Mouse (Mus musculus): ENCODE measurements around the gene Sorcs2. TPM values are rescaled to one million over a fixed set of nuclear protein-coding genes. Genes with fewer than 3 reads are reported as not detected.
A peak's percentile ranks its signal among the peaks of the same experiment; 100 is the strongest.

Gene Sorcs2
- total and polyA plus RNA-seq, 3 experiments: 10.0 to 18.4 (median 16.4) TPM

DNA sequence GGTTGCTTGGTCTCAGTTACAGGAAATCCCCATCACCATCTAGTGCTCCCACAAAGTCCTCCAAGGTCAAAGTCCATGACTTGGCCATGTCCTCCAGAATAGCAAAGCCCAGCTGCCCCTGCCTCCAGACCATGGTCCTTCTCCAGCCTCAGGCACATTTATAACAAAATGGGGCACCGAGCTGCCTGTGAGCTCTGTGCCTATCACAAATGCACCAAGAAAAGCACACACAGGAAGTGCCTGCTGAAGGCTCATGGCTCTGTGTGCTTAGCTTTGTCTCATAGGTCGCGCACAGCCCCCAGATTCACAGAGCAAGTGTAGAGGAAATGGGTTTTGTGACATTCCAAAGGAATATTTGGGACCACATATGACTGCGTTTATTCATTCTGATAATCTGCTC, 39.8 kb downstream of the Sorcs2 start:
- DNase-seq: no peak

- DNase-seq: no peak
Observed at GRCm38 (mm10) chr5:36356659-36357058, 41.3 kb downstream of the Sorcs2 start.

DNA sequence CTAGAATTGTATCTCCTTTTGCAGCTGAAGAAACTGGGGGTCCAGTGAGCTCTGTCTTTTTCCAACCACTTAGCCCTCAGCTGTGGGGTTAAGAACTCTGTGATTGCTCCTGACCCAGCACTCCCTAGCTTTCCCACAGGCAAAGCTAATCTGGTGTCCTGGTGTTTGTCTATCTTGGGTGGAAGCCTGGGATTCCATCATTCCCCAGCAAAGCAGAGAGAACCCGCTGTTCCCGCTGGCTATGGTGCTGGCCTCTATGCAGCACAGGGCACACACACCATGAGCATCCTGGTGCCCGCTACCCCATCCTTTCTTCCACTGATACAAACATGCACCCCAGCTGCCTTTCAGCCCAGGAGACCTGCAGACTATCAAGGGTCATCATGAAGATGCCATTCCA, 42.3 kb downstream of the Sorcs2 start:
- DNase-seq: no peak

GRCm38 (mm10) chr5:36353679-36354078, 44.3 kb downstream of the Sorcs2 start:
- no peak for DNase-seq

GRCm38 (mm10) chr5:36353194-36353593, 44.7 kb downstream of the Sorcs2 start:
- no peak for DNase-seq

GRCm38 (mm10) chr5:36346698-36347097, 51.2 kb downstream of the Sorcs2 start:
- DNase-seq: no peak

DNA sequence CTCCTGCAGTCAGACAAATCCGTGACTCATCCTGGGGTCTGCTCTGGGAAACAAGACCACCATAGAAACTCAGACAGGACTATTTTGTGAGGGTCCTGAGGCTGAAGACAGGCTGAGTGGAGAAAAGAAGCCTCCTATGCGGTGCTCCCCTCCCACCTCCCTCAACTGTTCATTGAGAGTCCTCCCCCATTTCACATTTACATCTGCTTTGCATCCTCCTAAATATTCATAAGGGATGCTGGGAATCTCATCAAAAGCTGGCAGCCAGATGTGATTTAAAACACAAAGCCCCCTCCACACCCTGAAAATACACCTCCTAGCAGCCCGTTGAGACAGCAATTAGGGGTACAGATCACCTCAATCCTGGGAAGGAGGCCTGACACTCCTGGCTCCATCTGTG, 58.7 kb downstream of the Sorcs2 start:
- DNase-seq: no peak

DNA sequence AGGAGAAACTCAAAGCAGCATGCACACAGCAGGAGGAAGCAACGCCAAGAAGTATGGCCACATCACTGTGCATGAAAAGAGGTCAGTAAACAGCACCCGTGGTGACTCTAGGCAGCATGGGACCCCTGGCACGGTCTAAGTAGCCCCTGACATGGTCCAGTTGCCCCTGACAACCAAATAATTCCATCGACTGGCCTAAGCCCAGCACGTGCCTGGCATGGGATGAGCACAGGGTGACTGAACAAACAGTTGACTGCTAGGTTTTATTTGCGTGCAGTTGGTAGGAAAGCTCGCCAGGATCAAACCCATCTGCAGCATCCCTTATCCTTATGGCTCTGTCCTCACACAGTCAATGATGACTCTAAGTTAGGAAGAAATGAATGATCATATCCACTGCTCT, 61.7 kb downstream of the Sorcs2 start:
- DNase-seq: no peak

GRCm38 (mm10) chr5:36335661-36336060, 62.3 kb downstream of the Sorcs2 start:
- DNase-seq: no peak

- no peak for DNase-seq
Observed at GRCm38 (mm10) chr5:36334227-36334626, 63.7 kb downstream of the Sorcs2 start.

DNA sequence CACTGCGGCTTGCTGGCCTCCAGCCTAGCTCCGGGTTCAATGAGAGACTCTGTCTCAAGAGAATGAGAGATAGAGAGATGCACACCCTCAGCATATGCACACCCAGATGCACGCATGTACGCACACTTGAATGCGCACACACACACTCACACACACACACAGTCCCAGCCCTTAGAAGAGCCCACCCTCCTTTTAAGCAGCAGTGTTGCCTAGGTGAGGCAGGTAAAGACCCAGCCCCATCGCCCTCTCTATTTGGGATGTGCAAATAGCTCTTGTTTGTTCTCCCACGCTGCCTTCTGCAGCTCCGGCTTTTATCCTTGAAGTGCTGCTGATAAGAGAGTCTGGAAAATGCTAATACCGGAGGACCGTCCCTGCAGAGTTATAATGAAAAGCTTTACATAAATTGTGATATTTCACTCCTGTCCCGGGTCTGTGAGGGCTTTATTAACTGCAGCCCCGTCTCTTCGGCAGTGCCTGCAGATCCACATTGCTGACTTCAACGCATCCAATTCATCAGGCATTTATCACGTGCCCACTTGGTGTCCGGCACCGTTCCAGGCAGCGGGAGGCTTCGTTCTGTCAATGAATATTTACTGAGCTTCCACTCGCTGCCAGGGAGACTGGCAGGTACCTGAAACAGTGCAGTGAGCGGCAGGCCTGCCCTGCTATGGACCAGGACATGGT, 67.3 kb downstream of the Sorcs2 start:
- peak; percentile 67 for DNase-seq

GRCm38 (mm10) chr5:36326057-36327010, 71.6 kb downstream of the Sorcs2 start:
- DNase-seq: no peak

DNA sequence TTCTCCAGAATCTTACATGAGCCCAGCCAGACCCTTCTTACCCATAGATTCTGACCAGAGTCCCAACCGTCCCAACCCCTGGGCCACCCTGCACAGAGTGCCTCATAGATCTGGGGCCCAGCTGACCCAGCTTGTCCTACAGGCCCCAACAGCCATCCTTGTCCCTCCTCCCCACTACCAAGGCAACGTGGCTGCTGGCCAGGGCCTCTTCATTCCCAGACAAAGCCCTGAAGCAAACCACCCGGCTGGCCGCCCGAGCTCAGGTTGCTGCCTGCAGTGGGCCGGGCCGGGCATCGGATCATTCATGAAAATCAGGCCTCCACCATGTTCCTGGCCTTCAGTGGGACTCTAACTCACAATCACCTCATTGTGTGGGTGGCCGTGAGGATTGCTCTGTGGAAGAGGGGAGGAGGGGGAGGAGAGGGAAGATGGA, 73.8 kb downstream of the Sorcs2 start:
- DNase-seq: peak; percentile 25

GRCm38 (mm10) chr5:36323526-36323925, 74.4 kb downstream of the Sorcs2 start:
- peak; percentile 82 for DNase-seq

- DNase-seq: peak; percentile 25
Observed at GRCm38 (mm10) chr5:36321581-36321980, 76.4 kb downstream of the Sorcs2 start.

DNA sequence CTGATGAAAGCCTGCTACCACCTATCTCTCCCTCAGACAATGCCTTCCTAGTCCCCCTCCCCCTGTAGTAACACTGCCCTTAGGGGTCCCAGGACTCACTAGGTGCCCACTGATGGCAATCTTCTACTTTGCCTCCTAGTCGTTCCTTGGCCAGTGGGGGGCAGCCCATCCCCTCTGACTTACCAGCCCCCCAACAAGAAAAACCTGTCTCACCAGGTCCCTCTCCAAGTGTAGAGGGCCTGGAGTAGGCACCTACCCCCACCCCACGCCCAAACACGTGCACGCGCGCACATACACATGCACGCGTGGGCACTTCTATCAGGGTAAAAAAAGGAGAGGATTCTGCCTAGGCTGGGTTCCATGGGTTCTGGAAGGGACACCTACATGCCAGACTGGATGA, 77.3 kb downstream of the Sorcs2 start:
- no peak for DNase-seq

DNA sequence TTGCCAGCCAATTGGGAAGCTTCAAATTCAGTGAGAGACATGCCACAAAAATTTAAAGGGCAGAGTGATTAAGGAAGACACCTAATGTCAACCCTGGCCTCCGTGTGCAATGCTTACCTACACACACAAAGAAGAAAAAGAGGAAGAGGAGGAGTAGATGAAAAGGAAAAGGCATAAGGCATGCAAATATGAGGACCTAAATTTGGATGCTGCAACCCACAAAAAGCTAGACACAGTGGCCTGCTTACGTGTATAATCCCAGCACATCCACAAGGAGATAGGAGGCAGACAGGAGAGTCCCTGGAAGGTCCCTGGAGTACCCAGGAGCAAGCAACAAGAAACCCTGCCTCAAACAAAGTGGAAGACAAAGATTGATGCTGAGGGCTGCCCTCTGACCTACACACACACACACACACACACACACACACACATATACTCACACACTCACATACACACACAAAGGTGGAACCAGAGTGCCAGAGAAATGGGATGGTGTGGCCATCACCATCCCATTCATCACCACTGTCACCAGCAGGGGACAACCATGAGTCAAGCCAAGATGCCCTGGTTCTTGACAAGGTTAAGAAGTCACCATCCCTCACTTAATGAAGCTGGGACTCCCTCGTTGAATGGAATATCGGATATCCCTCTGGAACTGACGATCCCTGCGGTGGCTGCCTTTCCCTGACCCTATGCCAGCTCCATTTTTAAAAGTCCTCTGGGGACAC, 80.1 kb downstream of the Sorcs2 start:
- no peak for DNase-seq

- no peak for DNase-seq
Observed at GRCm38 (mm10) chr5:36315106-36315505, 82.8 kb downstream of the Sorcs2 start.

- DNase-seq: peak; percentile 58
Observed at GRCm38 (mm10) chr5:36313353-36314079, 84.4 kb downstream of the Sorcs2 start.

GRCm38 (mm10) chr5:36312926-36313325, 85.0 kb downstream of the Sorcs2 start:
- peak; percentile 67 for DNase-seq

- no peak for DNase-seq
Observed at GRCm38 (mm10) chr5:36304299-36304980, 93.5 kb downstream of the Sorcs2 start.

All from adrenal gland, adult 2 months (tissue).